18 mouse cellular contexts compared by ENCODE assay signal in the genomic region with DNA sequence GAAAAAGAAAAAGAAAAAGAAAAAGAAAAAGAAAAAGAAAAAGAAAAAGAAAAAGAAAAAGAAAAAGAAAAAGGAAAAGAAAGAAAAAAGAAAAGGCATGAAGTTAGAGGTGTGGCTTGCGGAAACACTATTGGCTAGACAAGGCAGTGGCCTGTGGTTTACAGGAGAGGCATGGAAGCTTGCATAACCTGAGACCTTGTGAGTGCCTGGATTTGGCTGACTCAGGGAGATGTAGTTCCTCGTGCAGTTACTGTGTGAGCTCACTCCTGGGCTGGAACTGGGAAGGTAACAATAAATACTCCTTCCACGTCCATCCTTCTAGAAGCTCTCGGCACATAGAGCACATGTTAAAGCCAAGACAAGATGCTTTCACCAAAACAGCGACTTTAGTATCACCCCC.
"Had no signal": no experiment of that assay in that cellular context is flagged by ENCODE, and none has a peak within 500 bp of the region (broad histone marks: within the 10 kb centered on the region; RNA-seq: fewer than 3 reads in every experiment).

No protein-coding gene starts in this region.

- H3K36me3 ChIP-seq: midbrain, embryonic 10.5 days; midbrain, embryonic 13.5 days; midbrain, embryonic 15.5 days; neural tube, embryonic 13.5 days; neural tube, embryonic 15.5 days had no signal

- H3K27ac ChIP-seq: liver, embryonic 14.5 days; midbrain, embryonic 10.5 days; midbrain, embryonic 13.5 days; midbrain, embryonic 15.5 days; neural tube, embryonic 13.5 days; neural tube, embryonic 15.5 days had no signal

- H3K4me3 ChIP-seq: midbrain, embryonic 10.5 days; midbrain, embryonic 13.5 days; midbrain, embryonic 15.5 days; myocyte; neural tube, embryonic 13.5 days; neural tube, embryonic 15.5 days had no signal

- DNase-seq: lung, adult 18-20 months; lung, embryonic 14.5 days; lung, postnatal 10 days; lung, postnatal 4 days; retina, postnatal 1 day; right cerebral cortex, adult 18-20 months; right cerebral cortex, postnatal 25 days; right cerebral cortex, postnatal 4 days; spleen, adult 18-20 months; thymus, adult 2 months; thymus, postnatal 36 days had no signal

- ATAC-seq: midbrain, embryonic 13.5 days; midbrain, embryonic 15.5 days had no signal

- H3K4me1 ChIP-seq: midbrain, embryonic 10.5 days; midbrain, embryonic 13.5 days; midbrain, embryonic 15.5 days; neural tube, embryonic 13.5 days had no signal

- H3K9me3 ChIP-seq: midbrain, embryonic 10.5 days; midbrain, embryonic 13.5 days; midbrain, embryonic 15.5 days; neural tube, embryonic 13.5 days; neural tube, embryonic 15.5 days had no signal

- H3K4me2 ChIP-seq: lung, embryonic 14.5 days; midbrain, embryonic 13.5 days; midbrain, embryonic 15.5 days; neural tube, embryonic 13.5 days; neural tube, embryonic 15.5 days had no signal

- H3K27me3 ChIP-seq: midbrain, embryonic 13.5 days; midbrain, embryonic 15.5 days; neural tube, embryonic 13.5 days; neural tube, embryonic 15.5 days had no signal

- H3K9ac ChIP-seq: liver, embryonic 14.5 days; lung, embryonic 14.5 days; midbrain, embryonic 13.5 days; midbrain, embryonic 15.5 days; neural tube, embryonic 13.5 days; neural tube, embryonic 15.5 days had no signal
